Mouse (Mus musculus): ENCODE results near the gene Gm36210. TPM values are rescaled to one million over a fixed set of nuclear protein-coding genes. Genes with fewer than 3 reads are reported as not detected.

The Gm36210 gene
- 0.32 and 0.38 TPM in 2 replicates for polyA plus RNA-seq (2015; fragmentation: Nextera tagmentation; extraction: Ambion mirVana)

- Histone ChIP-seq H3K9ac (ENCODE audit: low read depth, low read length) (no peak within 1 kb of the TSS), H3K4me1 (ENCODE audit: control insufficient read depth, insufficient read depth, low read length) (no peaks in the 10 kb centered on the region), H3K27me3 (ENCODE audit: control insufficient read depth, insufficient read depth, low read depth, low read length) (no peaks in the 10 kb centered on the region), H3K4me3 (ENCODE audit: low read depth, low read length) (no peak within 1 kb of the TSS), H3K4me2 (ENCODE audit: low read length) (no peak within 1 kb of the TSS), H3K36me3 (ENCODE audit: control insufficient read depth, insufficient read depth, low read length) (no peaks in the 10 kb centered on the region), H3K27ac (ENCODE audit: low read length) (no peak within 1 kb of the TSS), H3K9me3 (replicated peaks; ENCODE audit: control insufficient read depth, low read length, poor library complexity, severe bottlenecking) (no peaks in the 10 kb centered on the region)
- ATAC-seq = no peak
- 49% methylated on average over 10 of the region's 10 CpGs for WGBS
Measured at GRCm38 (mm10) chr7:4906466-4906950, at the start of gene Gm36210. Gm36210 (minus strand) TSS chr7:4906516.

- Histone ChIP-seq H3K9me3 (replicated peaks; ENCODE audit: control insufficient read depth, low read length, poor library complexity, severe bottlenecking) (no peaks in the 10 kb centered on the region), H3K4me2 (ENCODE audit: low read length) (no peak overlapping the region), H3K4me3 (ENCODE audit: low read depth, low read length) (no peak overlapping the region), H3K27ac (ENCODE audit: low read length) (no peak overlapping the region), H3K9ac (ENCODE audit: low read depth, low read length) (no peak overlapping the region), H3K36me3 (ENCODE audit: control insufficient read depth, insufficient read depth, low read length) (no peaks in the 10 kb centered on the region), H3K4me1 (ENCODE audit: control insufficient read depth, insufficient read depth, low read length) (no peaks in the 10 kb centered on the region), H3K27me3 (ENCODE audit: control insufficient read depth, insufficient read depth, low read depth, low read length) (no peaks in the 10 kb centered on the region)
- ATAC-seq = no peak
- 27% methylated on average over 10 of the region's 10 CpGs for WGBS
Measured at GRCm38 (mm10) chr7:4953815-4954445, 47.6 kb upstream of the Gm36210 start.

- no peaks in the 10 kb centered on the region for H3K9me3 ChIP-seq (replicated peaks; ENCODE audit: control insufficient read depth, low read length, poor library complexity, severe bottlenecking)
- 88% methylated on average over 19 of the region's 19 CpGs for WGBS
- ATAC-seq = no peak
- no peak overlapping the region for H3K27ac ChIP-seq (ENCODE audit: low read length)
- no peaks in the 10 kb centered on the region for H3K27me3 ChIP-seq (ENCODE audit: control insufficient read depth, insufficient read depth, low read depth, low read length)
- H3K4me1 ChIP-seq (ENCODE audit: control insufficient read depth, insufficient read depth, low read length) = no peaks in the 10 kb centered on the region
- no peaks in the 10 kb centered on the region for H3K36me3 ChIP-seq (ENCODE audit: control insufficient read depth, insufficient read depth, low read length)
- H3K9ac ChIP-seq (ENCODE audit: low read depth, low read length) = no peak overlapping the region
- no peak overlapping the region for H3K4me2 ChIP-seq (ENCODE audit: low read length)
- no peak overlapping the region for H3K4me3 ChIP-seq (ENCODE audit: low read depth, low read length)
Measured at GRCm38 (mm10) chr7:4950561-4951342, 44.4 kb upstream of the Gm36210 start.

- H3K27me3 ChIP-seq (ENCODE audit: control insufficient read depth, insufficient read depth, low read depth, low read length) = no peaks in the 10 kb centered on the region
- H3K4me3 ChIP-seq (ENCODE audit: low read depth, low read length) = no peak overlapping the region
- WGBS = 80% methylated on average over 6 of the region's 6 CpGs
- no peaks in the 10 kb centered on the region for H3K4me1 ChIP-seq (ENCODE audit: control insufficient read depth, insufficient read depth, low read length)
- H3K9ac ChIP-seq (ENCODE audit: low read depth, low read length) = no peak overlapping the region
- no peak for ATAC-seq
- H3K4me2 ChIP-seq (ENCODE audit: low read length) = no peak overlapping the region
- no peaks in the 10 kb centered on the region for H3K9me3 ChIP-seq (replicated peaks; ENCODE audit: control insufficient read depth, low read length, poor library complexity, severe bottlenecking)
- no peak overlapping the region for H3K27ac ChIP-seq (ENCODE audit: low read length)
- H3K36me3 ChIP-seq (ENCODE audit: control insufficient read depth, insufficient read depth, low read length) = no peaks in the 10 kb centered on the region
Measured at GRCm38 (mm10) chr7:4948386-4948785, 42.1 kb upstream of the Gm36210 start.

DNA sequence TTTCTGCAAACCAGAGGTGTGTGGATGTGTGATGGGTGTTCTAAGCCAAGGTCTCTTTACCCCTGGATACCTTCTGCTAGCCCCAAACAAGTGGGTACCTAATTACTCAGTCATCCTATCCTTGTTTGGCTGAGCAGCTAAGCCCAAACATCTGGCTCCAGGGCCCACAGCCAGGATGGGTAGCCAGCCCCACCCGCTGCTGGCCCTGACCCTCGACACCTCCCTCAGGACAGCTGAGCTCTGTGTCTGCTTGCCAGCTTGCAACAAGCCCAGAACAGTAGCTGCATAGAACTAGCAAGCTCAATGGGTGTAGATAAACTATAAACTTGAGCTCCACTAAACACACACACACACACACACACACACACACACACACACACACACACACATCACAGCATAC is 41.5 kb upstream of the Gm36210 start:
- ATAC-seq = no peak
- Histone ChIP-seq H3K27me3 (ENCODE audit: control insufficient read depth, insufficient read depth, low read depth, low read length) (no peaks in the 10 kb centered on the region), H3K36me3 (ENCODE audit: control insufficient read depth, insufficient read depth, low read length) (no peaks in the 10 kb centered on the region), H3K4me3 (ENCODE audit: low read depth, low read length) (no peak overlapping the region), H3K9ac (ENCODE audit: low read depth, low read length) (no peak overlapping the region), H3K9me3 (replicated peaks; ENCODE audit: control insufficient read depth, low read length, poor library complexity, severe bottlenecking) (no peaks in the 10 kb centered on the region), H3K4me1 (ENCODE audit: control insufficient read depth, insufficient read depth, low read length) (no peaks in the 10 kb centered on the region), H3K27ac (ENCODE audit: low read length) (no peak overlapping the region), H3K4me2 (ENCODE audit: low read length) (no peak overlapping the region)
- 58% methylated on average over 2 of the region's 2 CpGs for WGBS

GRCm38 (mm10) chr7:4943223-4943815 is 37.0 kb upstream of the Gm36210 start:
- Histone ChIP-seq H3K27me3 (ENCODE audit: control insufficient read depth, insufficient read depth, low read depth, low read length) (no peaks in the 10 kb centered on the region), H3K4me2 (ENCODE audit: low read length) (peak overlapping the region; percentile 63), H3K4me3 (ENCODE audit: low read depth, low read length) (peak overlapping the region; percentile 38), H3K9me3 (replicated peaks; ENCODE audit: control insufficient read depth, low read length, poor library complexity, severe bottlenecking) (no peaks in the 10 kb centered on the region), H3K36me3 (ENCODE audit: control insufficient read depth, insufficient read depth, low read length) (no peaks in the 10 kb centered on the region), H3K9ac (ENCODE audit: low read depth, low read length) (0 out of 2 replicates have a peak overlapping the region, but pooled peaks have one; percentile 16), H3K4me1 (ENCODE audit: control insufficient read depth, insufficient read depth, low read length) (no peaks in the 10 kb centered on the region), H3K27ac (ENCODE audit: low read length) (no peak overlapping the region)
- peak; percentile 73 for ATAC-seq
- 19% methylated on average over 15 of the region's 15 CpGs for WGBS

DNA sequence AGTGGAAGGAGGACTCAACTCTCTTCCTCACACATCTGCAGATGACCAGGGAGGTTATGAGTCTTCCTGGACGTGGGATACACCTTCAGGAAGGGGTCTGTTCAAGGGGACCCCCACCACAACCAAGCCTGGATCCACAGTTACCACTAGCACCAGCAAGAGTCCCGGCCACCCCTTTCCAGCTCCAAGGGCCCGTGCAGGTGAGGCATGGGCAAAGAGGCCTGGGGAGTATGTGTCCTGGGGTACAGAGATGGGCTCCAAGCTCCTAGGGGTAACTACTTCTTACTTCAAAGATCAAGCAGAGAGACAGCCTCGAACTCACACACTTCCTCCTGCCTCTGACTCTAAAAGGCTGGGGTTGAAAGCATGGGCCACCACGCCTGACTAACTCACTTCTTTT is 36.4 kb upstream of the Gm36210 start:
- no peak for ATAC-seq
- H3K9me3 ChIP-seq (replicated peaks; ENCODE audit: control insufficient read depth, low read length, poor library complexity, severe bottlenecking) = no peaks in the 10 kb centered on the region
- no peaks in the 10 kb centered on the region for H3K4me1 ChIP-seq (ENCODE audit: control insufficient read depth, insufficient read depth, low read length)
- H3K36me3 ChIP-seq (ENCODE audit: control insufficient read depth, insufficient read depth, low read length) = no peaks in the 10 kb centered on the region
- WGBS = 59% methylated on average over 5 of the region's 5 CpGs
- H3K27me3 ChIP-seq (ENCODE audit: control insufficient read depth, insufficient read depth, low read depth, low read length) = no peaks in the 10 kb centered on the region
- no peak overlapping the region for H3K9ac ChIP-seq (ENCODE audit: low read depth, low read length)
- no peak overlapping the region for H3K4me3 ChIP-seq (ENCODE audit: low read depth, low read length)
- no peak overlapping the region for H3K27ac ChIP-seq (ENCODE audit: low read length)
- H3K4me2 ChIP-seq (ENCODE audit: low read length) = no peak overlapping the region

GRCm38 (mm10) chr7:4940068-4940479 is 33.8 kb upstream of the Gm36210 start:
- no peaks in the 10 kb centered on the region for H3K36me3 ChIP-seq (ENCODE audit: control insufficient read depth, insufficient read depth, low read length)
- H3K9ac ChIP-seq (ENCODE audit: low read depth, low read length) = no peak overlapping the region
- H3K9me3 ChIP-seq (replicated peaks; ENCODE audit: control insufficient read depth, low read length, poor library complexity, severe bottlenecking) = no peaks in the 10 kb centered on the region
- no peaks in the 10 kb centered on the region for H3K27me3 ChIP-seq (ENCODE audit: control insufficient read depth, insufficient read depth, low read depth, low read length)
- no peak overlapping the region for H3K4me3 ChIP-seq (ENCODE audit: low read depth, low read length)
- ATAC-seq = peak; percentile 66; the same call in 1 of the 2 replicates
- 18% methylated on average over 9 of the region's 9 CpGs for WGBS
- H3K27ac ChIP-seq (ENCODE audit: low read length) = no peak overlapping the region
- no peaks in the 10 kb centered on the region for H3K4me1 ChIP-seq (ENCODE audit: control insufficient read depth, insufficient read depth, low read length)
- H3K4me2 ChIP-seq (ENCODE audit: low read length) = no peak overlapping the region

DNA sequence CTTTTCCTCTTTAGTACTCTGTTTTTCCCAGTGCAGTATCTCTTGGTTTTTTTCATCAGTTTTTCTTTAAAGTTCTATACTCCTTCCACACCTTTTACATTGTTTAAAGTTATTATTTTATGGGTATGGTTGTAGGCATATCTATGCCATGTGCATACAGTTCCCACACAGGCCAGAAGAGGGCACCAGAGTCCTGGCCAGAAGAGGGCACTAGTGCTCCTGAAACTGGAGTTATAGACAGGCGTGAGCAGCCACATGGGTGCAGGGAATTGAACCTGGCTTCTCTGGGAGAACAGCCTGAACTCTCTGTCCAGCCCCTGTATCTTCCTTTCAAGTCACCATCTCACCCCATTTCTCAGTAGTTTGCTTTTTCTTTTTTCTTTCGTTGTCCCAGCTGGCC is 32.1 kb upstream of the Gm36210 start:
- Histone ChIP-seq H3K9ac (ENCODE audit: low read depth, low read length) (no peak overlapping the region), H3K36me3 (ENCODE audit: control insufficient read depth, insufficient read depth, low read length) (no peaks in the 10 kb centered on the region), H3K4me3 (ENCODE audit: low read depth, low read length) (no peak overlapping the region), H3K9me3 (replicated peaks; ENCODE audit: control insufficient read depth, low read length, poor library complexity, severe bottlenecking) (no peaks in the 10 kb centered on the region; the same call in 1 of the 2 replicates), H3K4me1 (ENCODE audit: control insufficient read depth, insufficient read depth, low read length) (no peaks in the 10 kb centered on the region), H3K4me2 (ENCODE audit: low read length) (no peak overlapping the region), H3K27ac (ENCODE audit: low read length) (no peak overlapping the region), H3K27me3 (ENCODE audit: control insufficient read depth, insufficient read depth, low read depth, low read length) (no peaks in the 10 kb centered on the region)
- no peak for ATAC-seq
- 46% methylated on average over 2 of the region's 2 CpGs for WGBS
